Mouse (Mus musculus): Measurements from ENCODE around the gene Olfr1126. TPM values are rescaled to one million over a fixed set of nuclear protein-coding genes. Genes with fewer than 3 reads are reported as not detected.

Gene Olfr1126
- total RNA-seq (2021) (not detected), polyA plus RNA-seq (2012; rRNA removed) (not detected in 2 replicates)
- long read RNA-seq, result 0 reads

- Histone ChIP-seq H3K9ac (ENCODE audit: low read depth, low read length) (no peak within 1 kb of the TSS), H3K27ac (no peak within 1 kb of the TSS), H3K79me2 (replicated peaks; ENCODE audit: control insufficient read depth, insufficient read depth, low read length) (no peaks in the 10 kb centered on the region), H3K4me1 (ENCODE audit: control insufficient read depth, insufficient read depth, low read length) (no peaks in the 10 kb centered on the region), H3K4me3 (no peak within 1 kb of the TSS), H3K27me3 (ENCODE audit: control insufficient read depth, insufficient read depth, low read length) (no peaks in the 10 kb centered on the region), H3K36me3 (ENCODE audit: control insufficient read depth, insufficient read depth, low read length) (no peaks in the 10 kb centered on the region)
- TF ChIP-seq CTCF (IDR thresholded peaks at IDR 0.05) (no peak), POLR2A (IDR thresholded peaks at IDR 0.05; ENCODE audit: insufficient read depth, low read depth, low read length) (no peak), EP300 (IDR thresholded peaks at IDR 0.05; ENCODE audit: insufficient read depth, low read depth, low read length) (no peak)
- DNase-seq, result no peak
- intact Hi-C loops (cut with DNase I), result no loop called here
Observed at GRCm38 (mm10) chr2:87453662-87454061, at the start of gene Olfr1126. Olfr1126 (plus strand) TSS chr2:87453962.

- H3K27me3 ChIP-seq (ENCODE audit: control insufficient read depth, insufficient read depth, low read length), result no peaks in the 10 kb centered on the region
- H3K4me3 ChIP-seq, result no peak within 1 kb of the TSS
- no peak within 1 kb of the TSS for H3K27ac ChIP-seq
- no peaks in the 10 kb centered on the region for H3K36me3 ChIP-seq (ENCODE audit: control insufficient read depth, insufficient read depth, low read length)
- no peaks in the 10 kb centered on the region for H3K4me1 ChIP-seq (ENCODE audit: control insufficient read depth, insufficient read depth, low read length)
- DNase-seq, result no peak
- TF ChIP-seq POLR2A (IDR thresholded peaks at IDR 0.05; ENCODE audit: insufficient read depth, low read depth, low read length) (no peak), EP300 (IDR thresholded peaks at IDR 0.05; ENCODE audit: insufficient read depth, low read depth, low read length) (no peak), CTCF (IDR thresholded peaks at IDR 0.05) (no peak)
- H3K9ac ChIP-seq (ENCODE audit: low read depth, low read length), result no peak within 1 kb of the TSS
- intact Hi-C loops (cut with DNase I), result no loop called here
- H3K79me2 ChIP-seq (replicated peaks; ENCODE audit: control insufficient read depth, insufficient read depth, low read length), result no peaks in the 10 kb centered on the region
- 86% methylated on average over 1 of the region's 1 CpGs for WGBS
Observed at GRCm38 (mm10) chr2:87416335-87416734, 37.4 kb upstream of the Olfr1126 start, which contains the start of gene Olfr1123. Olfr1123 (plus strand) TSS chr2:87416635.

- TF ChIP-seq EP300 (IDR thresholded peaks at IDR 0.05; ENCODE audit: insufficient read depth, low read depth, low read length) (no peak), POLR2A (IDR thresholded peaks at IDR 0.05; ENCODE audit: insufficient read depth, low read depth, low read length) (no peak), CTCF (IDR thresholded peaks at IDR 0.05) (no peak)
- intact Hi-C loops (cut with DNase I), result no loop called here
- 84% methylated on average over 1 of the region's 1 CpGs for WGBS
- no peak for DNase-seq
- Histone ChIP-seq H3K4me1 (ENCODE audit: control insufficient read depth, insufficient read depth, low read length) (no peaks in the 10 kb centered on the region), H3K27ac (no peak within 1 kb of the TSS), H3K27me3 (ENCODE audit: control insufficient read depth, insufficient read depth, low read length) (no peaks in the 10 kb centered on the region), H3K4me3 (no peak within 1 kb of the TSS), H3K9ac (ENCODE audit: low read depth, low read length) (no peak within 1 kb of the TSS), H3K79me2 (replicated peaks; ENCODE audit: control insufficient read depth, insufficient read depth, low read length) (no peaks in the 10 kb centered on the region), H3K36me3 (ENCODE audit: control insufficient read depth, insufficient read depth, low read length) (no peaks in the 10 kb centered on the region)
Observed at GRCm38 (mm10) chr2:87429975-87430374, 23.8 kb upstream of the Olfr1126 start, which contains the start of gene Olfr1124. Olfr1124 (plus strand) TSS chr2:87430275.

GRCm38 (mm10) chr2:87437731-87438130 is 16.0 kb upstream of the Olfr1126 start:
- 88% methylated on average over 16 of the region's 16 CpGs for WGBS
- Histone ChIP-seq H3K4me3 (no peak overlapping the region), H3K4me1 (ENCODE audit: control insufficient read depth, insufficient read depth, low read length) (no peaks in the 10 kb centered on the region), H3K36me3 (ENCODE audit: control insufficient read depth, insufficient read depth, low read length) (no peaks in the 10 kb centered on the region), H3K27ac (no peak overlapping the region), H3K79me2 (replicated peaks; ENCODE audit: control insufficient read depth, insufficient read depth, low read length) (no peaks in the 10 kb centered on the region), H3K27me3 (ENCODE audit: control insufficient read depth, insufficient read depth, low read length) (no peaks in the 10 kb centered on the region), H3K9ac (ENCODE audit: low read depth, low read length) (no peak overlapping the region)
- DNase-seq, result no peak
- intact Hi-C loops (cut with DNase I), result no loop called here
- TF ChIP-seq POLR2A (IDR thresholded peaks at IDR 0.05; ENCODE audit: insufficient read depth, low read depth, low read length) (no peak), EP300 (IDR thresholded peaks at IDR 0.05; ENCODE audit: insufficient read depth, low read depth, low read length) (no peak), CTCF (IDR thresholded peaks at IDR 0.05) (no peak)

- no peaks in the 10 kb centered on the region for H3K27me3 ChIP-seq (ENCODE audit: control insufficient read depth, insufficient read depth, low read length)
- H3K9ac ChIP-seq (ENCODE audit: low read depth, low read length), result no peak overlapping the region
- no peak overlapping the region for H3K27ac ChIP-seq
- no peak for TF ChIP-seq POLR2A (IDR thresholded peaks at IDR 0.05; ENCODE audit: insufficient read depth, low read depth, low read length)
- TF ChIP-seq CTCF (IDR thresholded peaks at IDR 0.05), result no peak
- no peak for TF ChIP-seq EP300 (IDR thresholded peaks at IDR 0.05; ENCODE audit: insufficient read depth, low read depth, low read length)
- no peaks in the 10 kb centered on the region for H3K4me1 ChIP-seq (ENCODE audit: control insufficient read depth, insufficient read depth, low read length)
- intact Hi-C loops (cut with DNase I), result no loop called here
- H3K4me3 ChIP-seq, result no peak overlapping the region
- H3K36me3 ChIP-seq (ENCODE audit: control insufficient read depth, insufficient read depth, low read length), result no peaks in the 10 kb centered on the region
- DNase-seq, result no peak
- no peaks in the 10 kb centered on the region for H3K79me2 ChIP-seq (replicated peaks; ENCODE audit: control insufficient read depth, insufficient read depth, low read length)
- 88% methylated on average over 4 of the region's 4 CpGs for WGBS
Observed at GRCm38 (mm10) chr2:87461769-87462168, 8.0 kb downstream of the Olfr1126 start.

- no peak overlapping the region for H3K27ac ChIP-seq
- no peak for DNase-seq
- intact Hi-C loops (cut with DNase I), result no loop called here
- no peaks in the 10 kb centered on the region for H3K36me3 ChIP-seq (ENCODE audit: control insufficient read depth, insufficient read depth, low read length)
- TF ChIP-seq CTCF (IDR thresholded peaks at IDR 0.05) (peak; percentile 38), EP300 (IDR thresholded peaks at IDR 0.05; ENCODE audit: insufficient read depth, low read depth, low read length) (no peak)
- no peak overlapping the region for H3K4me3 ChIP-seq
- no peak overlapping the region for H3K9ac ChIP-seq (ENCODE audit: low read depth, low read length)
- no peaks in the 10 kb centered on the region for H3K27me3 ChIP-seq (ENCODE audit: control insufficient read depth, insufficient read depth, low read length)
- H3K4me1 ChIP-seq (ENCODE audit: control insufficient read depth, insufficient read depth, low read length), result no peaks in the 10 kb centered on the region
- no peaks in the 10 kb centered on the region for H3K79me2 ChIP-seq (replicated peaks; ENCODE audit: control insufficient read depth, insufficient read depth, low read length)
Observed at GRCm38 (mm10) chr2:87480207-87480606, 26.4 kb downstream of the Olfr1126 start.
